Mouse (Mus musculus): ENCODE measurements around the gene Stum.
"Not testable (repeated sequence)": the region's sequence is repeated elsewhere in the genome, so short reads cannot be mapped to it uniquely, and the experiment has no call there.

Gene Stum

GRCm38 (mm10) chr1:180405576-180406335 lies 77.5 kb downstream of the Stum start:
- DNase-seq (ENCODE audit: low read depth, low spot score), result no peak

GRCm38 (mm10) chr1:180404706-180405105 lies 78.6 kb downstream of the Stum start:
- DNase-seq (ENCODE audit: low read depth, low spot score), result no peak

- DNase-seq (ENCODE audit: low read depth, low spot score), result peak; percentile 89
Measured at GRCm38 (mm10) chr1:180403694-180404606, 79.4 kb downstream of the Stum start.

GRCm38 (mm10) chr1:180403357-180403693 lies 80.0 kb downstream of the Stum start:
- no peak for DNase-seq (ENCODE audit: low read depth, low spot score)

- DNase-seq (ENCODE audit: low read depth, low spot score), result no peak
Measured at GRCm38 (mm10) chr1:180402481-180403081, 80.7 kb downstream of the Stum start.

- DNase-seq (ENCODE audit: low read depth, low spot score), result peak; percentile 87
Measured at GRCm38 (mm10) chr1:180401725-180402124, 81.6 kb downstream of the Stum start.

GRCm38 (mm10) chr1:180400691-180401455 lies 82.4 kb downstream of the Stum start:
- no peak for DNase-seq (ENCODE audit: low read depth, low spot score)

GRCm38 (mm10) chr1:180398446-180398845 lies 84.9 kb downstream of the Stum start:
- DNase-seq (ENCODE audit: low read depth, low spot score), result peak; percentile 59

GRCm38 (mm10) chr1:180397734-180398133 lies 85.6 kb downstream of the Stum start:
- peak; percentile 70 for DNase-seq (ENCODE audit: low read depth, low spot score)

- DNase-seq (ENCODE audit: low read depth, low spot score), result no peak
Measured at GRCm38 (mm10) chr1:180393873-180394272, 89.4 kb downstream of the Stum start.

GRCm38 (mm10) chr1:180393017-180393797 lies 90.1 kb downstream of the Stum start:
- DNase-seq (ENCODE audit: low read depth, low spot score), result peak; percentile 71

GRCm38 (mm10) chr1:180392137-180392798 lies 91.0 kb downstream of the Stum start:
- DNase-seq (ENCODE audit: low read depth, low spot score), result no peak

GRCm38 (mm10) chr1:180391575-180391945 lies 91.7 kb downstream of the Stum start:
- DNase-seq (ENCODE audit: low read depth, low spot score), result no peak

GRCm38 (mm10) chr1:180390746-180391574 lies 92.3 kb downstream of the Stum start:
- DNase-seq (ENCODE audit: low read depth, low spot score), result peak; percentile 58

- DNase-seq (ENCODE audit: low read depth, low spot score), result peak; percentile 82
Measured at GRCm38 (mm10) chr1:180390321-180390731, 93.0 kb downstream of the Stum start.

- DNase-seq (ENCODE audit: low read depth, low spot score), result not testable (repeated sequence)
Measured at GRCm38 (mm10) chr1:180389213-180389760, 94.0 kb downstream of the Stum start.

- DNase-seq (ENCODE audit: low read depth, low spot score), result peak; percentile 72
Measured at GRCm38 (mm10) chr1:180388481-180388880, 94.8 kb downstream of the Stum start.

- no peak for DNase-seq (ENCODE audit: low read depth, low spot score)
Measured at GRCm38 (mm10) chr1:180387750-180388480, 95.4 kb downstream of the Stum start.

All from CD4-positive, CD25-positive, alpha-beta regulatory T cell, adult 2 months (primary cell).